Mouse (Mus musculus): ENCODE results near the gene Adgre5.

The Adgre5 gene

GRCm38 (mm10) chr8:83693609-83694236, 47.4 kb downstream of the Adgre5 start:
- no peak for DNase-seq (ENCODE audit: low read depth in 2 of 2, low spot score in 2 of 2)

DNA sequence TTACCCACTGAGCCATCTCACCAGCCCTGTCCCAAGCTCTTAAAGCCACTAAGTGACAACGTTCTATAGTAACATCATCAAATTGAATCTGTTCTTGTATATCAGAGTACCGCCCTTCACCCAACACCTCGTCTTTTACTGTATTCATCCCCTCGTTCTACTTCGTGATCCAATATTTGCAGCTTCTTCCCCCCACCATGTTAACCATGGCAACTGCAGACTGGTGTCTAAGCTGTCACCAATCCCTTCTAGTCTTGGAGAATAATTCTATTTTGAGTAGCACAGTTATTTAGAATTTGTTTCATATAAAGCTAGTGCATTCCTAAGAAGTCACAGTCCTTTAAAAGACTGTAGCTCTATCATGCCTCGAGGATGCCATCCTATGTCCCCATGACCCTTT, 51.9 kb downstream of the Adgre5 start:
- no peak for DNase-seq (ENCODE audit: low read depth in 2 of 2, low spot score in 2 of 2)

- DNase-seq (ENCODE audit: low read depth in 2 of 2, low spot score in 2 of 2) = no peak
These were observed 56.6 kb downstream of the Adgre5 start for GRCm38 (mm10) chr8:83684517-83684916.

DNA sequence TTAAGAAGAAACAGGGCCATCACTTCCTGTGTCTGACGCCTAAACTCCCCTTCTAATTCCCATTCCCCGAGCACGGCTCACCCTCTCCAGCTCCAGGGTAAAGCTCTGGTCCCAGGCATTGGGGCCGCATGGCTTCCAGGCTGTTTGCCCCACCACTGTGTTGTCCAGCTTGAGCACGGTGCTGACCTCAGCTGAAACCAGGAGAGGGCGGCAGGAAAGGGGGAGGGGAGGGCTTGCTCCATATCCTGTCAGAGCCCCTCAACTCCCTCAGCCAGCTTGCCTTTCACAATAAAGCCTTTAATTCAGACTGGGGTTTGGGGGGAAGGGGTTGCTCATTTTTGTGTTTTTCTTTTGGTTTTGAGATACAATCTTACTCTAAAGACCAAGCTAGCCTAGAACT, 60.0 kb downstream of the Adgre5 start:
- no peak for DNase-seq (ENCODE audit: low read depth in 2 of 2, low spot score in 2 of 2)

GRCm38 (mm10) chr8:83680603-83681002, 60.5 kb downstream of the Adgre5 start:
- no peak for DNase-seq (ENCODE audit: low read depth in 2 of 2, low spot score in 2 of 2)

DNA sequence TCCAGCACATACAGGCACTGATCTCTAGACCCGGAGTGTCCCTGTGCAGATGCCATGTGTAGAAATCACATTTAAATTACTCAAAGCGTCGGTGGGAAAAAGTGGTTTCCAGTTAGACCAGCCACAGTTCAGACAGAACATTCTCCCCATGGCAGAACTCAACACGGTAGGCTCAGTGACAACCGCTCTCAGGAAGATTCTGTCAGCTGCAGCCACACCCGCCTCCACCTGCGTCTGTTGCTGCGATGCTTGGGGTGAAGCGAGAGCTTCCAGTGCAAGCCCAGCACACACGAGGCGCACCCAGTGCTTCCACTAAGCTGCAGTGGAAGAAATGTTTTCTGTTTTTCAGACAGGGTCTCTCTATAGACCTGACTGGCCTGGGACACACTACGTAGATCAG, 61.3 kb downstream of the Adgre5 start:
- DNase-seq (ENCODE audit: low read depth in 2 of 2, low spot score in 2 of 2) = no peak

- no peak for DNase-seq (ENCODE audit: low read depth in 2 of 2, low spot score in 2 of 2)
These were observed 66.6 kb downstream of the Adgre5 start for GRCm38 (mm10) chr8:83674497-83674896.

Data from CD8-positive naive resting alpha-beta T cell, adult 2 months (primary cell).